Mouse (Mus musculus) midbrain, embryonic 10.5 days (tissue): ENCODE results near the gene Gbp2b. TPM values are rescaled to one million over a fixed set of nuclear protein-coding genes. Genes with fewer than 3 reads are reported as not detected.
"Not testable (repeated sequence)": the region's sequence is repeated elsewhere in the genome, so short reads cannot be mapped to it uniquely, and the experiment has no call there.

Source experiments
- DNase-seq: peaks from one replicate; pipeline ENCODE4 v3.0.0-alpha.2; 2017; ENCODE audit warnings: low spot score
- H3K27ac ChIP-seq: fragments of 300-500 bp; sonication (generic); replicated peaks from 2 replicates; pipeline ENCODE4 v1.5.1; 2016; ENCODE audit warnings: mild to moderate bottlenecking
- H3K27me3 ChIP-seq: fragments of 300-500 bp; sonication (generic); 2 replicates; pipeline ENCODE4 v1.6.1; 2016; ENCODE audit warnings: low read depth, mild to moderate bottlenecking; ENCODE audit not compliant: poor library complexity, severe bottlenecking
- H3K36me3 ChIP-seq: fragments of 300-500 bp; sonication (generic); 2 replicates; pipeline ENCODE4 v1.6.1; 2016; ENCODE audit warnings: mild to moderate bottlenecking, moderate library complexity
- H3K4me1 ChIP-seq: fragments of 300-500 bp; sonication (generic); 2 replicates; pipeline ENCODE4 v1.6.1; 2016
- H3K4me3 ChIP-seq: fragments of 300-500 bp; sonication (generic); 2 replicates; pipeline ENCODE4 v1.5.1; 2016; ENCODE audit warnings: mild to moderate bottlenecking, moderate library complexity
- H3K9me3 ChIP-seq: fragments of 300-500 bp; sonication (generic); replicated peaks from 2 replicates; pipeline ENCODE4 v1.6.1; 2016; ENCODE audit warnings: mild to moderate bottlenecking
- WGBS: fragments of 180-500 bp; shearing (Covaris S2); methylation state at CpG from one replicate; pipeline ENCODE4 v1.1.7; 2016; 5-methylcytosine and 5-hydroxymethylcytosine counted together
- polyA plus RNA-seq: library from polyadenylated mRNA; unstranded; fragments of >200 nt; fragmentation: Nextera tagmentation; extraction: Ambion mirVana; gene quantifications from 2 replicates; pipeline ENCODE4 v1.2.1, GENCODE M21; 2016

Gbp2b gene
- polyA plus RNA-seq, 1 experiment from 2014 or later = not detected

- H3K27ac ChIP-seq = no peak overlapping the region
- H3K4me1 ChIP-seq = no peaks in the 10 kb centered on the region
- no peaks in the 10 kb centered on the region for H3K36me3 ChIP-seq
- no peak for DNase-seq
- no peaks in the 10 kb centered on the region for H3K27me3 ChIP-seq
- WGBS = 84% methylated on average over 4 of the region's 4 CpGs
- no peaks in the 10 kb centered on the region for H3K9me3 ChIP-seq
- no peak overlapping the region for H3K4me3 ChIP-seq
Observed at GRCm38 (mm10) chr3:142583067-142583466, 11.6 kb upstream of the Gbp2b start.

- Histone ChIP-seq H3K4me1 (no peaks in the 10 kb centered on the region), H3K36me3 (no peaks in the 10 kb centered on the region), H3K9me3 (no peaks in the 10 kb centered on the region), H3K27me3 (no peaks in the 10 kb centered on the region), H3K27ac (no peak overlapping the region), H3K4me3 (no peak overlapping the region)
- no peak for DNase-seq
Observed at GRCm38 (mm10) chr3:142587386-142587785, 7.3 kb upstream of the Gbp2b start.

GRCm38 (mm10) chr3:142588888-142589287, 5.8 kb upstream of the Gbp2b start:
- Histone ChIP-seq H3K4me1 (no peaks in the 10 kb centered on the region), H3K36me3 (no peaks in the 10 kb centered on the region), H3K27me3 (no peaks in the 10 kb centered on the region), H3K9me3 (no peaks in the 10 kb centered on the region), H3K4me3 (no peak overlapping the region), H3K27ac (no peak overlapping the region)
- WGBS = 88% methylated on average over 2 of the region's 2 CpGs
- DNase-seq = no peak

- Histone ChIP-seq H3K4me3 (no peak overlapping the region), H3K27ac (no peak overlapping the region), H3K27me3 (no peaks in the 10 kb centered on the region), H3K4me1 (no peaks in the 10 kb centered on the region), H3K36me3 (no peaks in the 10 kb centered on the region), H3K9me3 (no peaks in the 10 kb centered on the region)
- 88% methylated on average over 4 of the region's 4 CpGs for WGBS
- DNase-seq = no peak
Observed at GRCm38 (mm10) chr3:142590431-142591067, 4.1 kb upstream of the Gbp2b start.

GRCm38 (mm10) chr3:142597923-142598322, 3.3 kb downstream of the Gbp2b start:
- no peaks in the 10 kb centered on the region for H3K36me3 ChIP-seq
- no peak overlapping the region for H3K27ac ChIP-seq
- DNase-seq = no peak
- H3K27me3 ChIP-seq = no peaks in the 10 kb centered on the region
- no peak overlapping the region for H3K4me3 ChIP-seq
- H3K9me3 ChIP-seq = no peaks in the 10 kb centered on the region
- 84% methylated on average over 3 of the region's 3 CpGs for WGBS
- H3K4me1 ChIP-seq = no peaks in the 10 kb centered on the region

- no peaks in the 10 kb centered on the region for H3K36me3 ChIP-seq
- DNase-seq = no peak
- H3K4me3 ChIP-seq = no peak overlapping the region
- H3K27ac ChIP-seq = no peak overlapping the region
- H3K4me1 ChIP-seq = no peaks in the 10 kb centered on the region
- no peaks in the 10 kb centered on the region for H3K9me3 ChIP-seq
- H3K27me3 ChIP-seq = no peaks in the 10 kb centered on the region
Observed at GRCm38 (mm10) chr3:142601675-142602074, 7.0 kb downstream of the Gbp2b start.

- Histone ChIP-seq H3K27ac (no peak overlapping the region), H3K36me3 (no peaks in the 10 kb centered on the region), H3K4me1 (0 out of 2 replicates have a peak, but pooled peaks cover 3% of the 10 kb centered on the region), H3K4me3 (no peak overlapping the region), H3K27me3 (no peaks in the 10 kb centered on the region), H3K9me3 (no peaks in the 10 kb centered on the region)
- WGBS = 84% methylated on average over 3 of the region's 3 CpGs
- DNase-seq = no peak
Observed at GRCm38 (mm10) chr3:142618658-142619057, 24.0 kb downstream of the Gbp2b start.

- Histone ChIP-seq H3K27me3 (no peaks in the 10 kb centered on the region), H3K4me1 (0 out of 2 replicates have a peak, but pooled peaks cover 3% of the 10 kb centered on the region), H3K36me3 (no peaks in the 10 kb centered on the region), H3K9me3 (no peaks in the 10 kb centered on the region), H3K27ac (no peak overlapping the region), H3K4me3 (no peak overlapping the region)
- DNase-seq = no peak
- WGBS = 26% methylated on average over 1 of the region's 1 CpGs
Observed at GRCm38 (mm10) chr3:142619606-142620005, 25.0 kb downstream of the Gbp2b start.

- H3K9me3 ChIP-seq = no peaks in the 10 kb centered on the region
- no peak within 1 kb of the TSS for H3K27ac ChIP-seq
- H3K36me3 ChIP-seq = no peaks in the 10 kb centered on the region
- H3K27me3 ChIP-seq = no peaks in the 10 kb centered on the region
- H3K4me1 ChIP-seq = 0 out of 2 replicates have a peak, but pooled peaks cover 3% of the 10 kb centered on the region
- no peak for DNase-seq
- 78% methylated on average over 4 of the region's 4 CpGs for WGBS
- H3K4me3 ChIP-seq = no peak within 1 kb of the TSS
Observed at GRCm38 (mm10) chr3:142620111-142620955, 25.7 kb downstream of the Gbp2b start, which contains the start of gene Gbp2. TSS of gene Gbp2 (plus strand) at chr3:142620602.

GRCm38 (mm10) chr3:142620956-142621562, 26.4 kb downstream of the Gbp2b start:
- no peaks in the 10 kb centered on the region for H3K27me3 ChIP-seq
- H3K4me3 ChIP-seq = no peak overlapping the region
- 60% methylated on average over 3 of the region's 3 CpGs for WGBS
- H3K36me3 ChIP-seq = no peaks in the 10 kb centered on the region
- H3K27ac ChIP-seq = no peak overlapping the region
- 0 out of 2 replicates have a peak, but pooled peaks cover 3% of the 10 kb centered on the region for H3K4me1 ChIP-seq
- DNase-seq = no peak
- H3K9me3 ChIP-seq = no peaks in the 10 kb centered on the region

GRCm38 (mm10) chr3:142630385-142630784, 35.7 kb downstream of the Gbp2b start:
- 92% methylated on average over 8 of the region's 8 CpGs for WGBS
- H3K9me3 ChIP-seq = no peaks in the 10 kb centered on the region
- H3K4me3 ChIP-seq = no peak overlapping the region
- H3K4me1 ChIP-seq = no peaks in the 10 kb centered on the region
- DNase-seq = no peak
- no peaks in the 10 kb centered on the region for H3K27me3 ChIP-seq
- no peaks in the 10 kb centered on the region for H3K36me3 ChIP-seq
- H3K27ac ChIP-seq = no peak overlapping the region

- Histone ChIP-seq H3K36me3 (no peaks in the 10 kb centered on the region), H3K9me3 (no peaks in the 10 kb centered on the region), H3K4me3 (no peak overlapping the region), H3K27me3 (no peaks in the 10 kb centered on the region), H3K4me1 (0 out of 2 replicates have a peak, but pooled peaks cover 6% of the 10 kb centered on the region), H3K27ac (no peak overlapping the region)
- WGBS = 7% methylated on average over 9 of the region's 9 CpGs
- DNase-seq = peak; percentile 73
Observed at GRCm38 (mm10) chr3:142640201-142640600, 45.6 kb downstream of the Gbp2b start.

- not testable (repeated sequence) for H3K9me3 ChIP-seq, H3K36me3 ChIP-seq, H3K27me3 ChIP-seq, H3K4me3 ChIP-seq, H3K27ac ChIP-seq, H3K4me1 ChIP-seq
- peak; percentile 28 for DNase-seq
- 22% methylated on average over 2 of the region's 2 CpGs for whole genome bisulfite sequencing
Observed at GRCm38 (mm10) chr3:142645949-142646348, 51.3 kb downstream of the Gbp2b start.
